Mouse (Mus musculus) left cerebral cortex, adult 2 months (tissue): ENCODE data around the gene Prlr. TPM values are rescaled to one million over a fixed set of nuclear protein-coding genes. Genes with fewer than 3 reads are reported as not detected.

Experiments used
- DNase-seq, 2 experiments: peaks; one replicate each; pipeline ENCODE4 v3.0.0; 2021 to 2022; ENCODE audit warnings: low spot score in 2 of 2, mixed read lengths in 1 of 2; ENCODE audit errors: extremely low spot score in 1 of 2
- H3K27ac ChIP-seq: fragments of 200-600 bp; 2 replicates; pipeline ENCODE4 v1.8.1; 2022
- H3K4me3 ChIP-seq: fragments of 200-600 bp; 2 replicates; pipeline ENCODE4 v1.8.1; 2022
- CTCF ChIP-seq: fragments of 200-600 bp; IDR thresholded peaks from 2 replicates; pipeline ENCODE4 v1.8.1; 2022; ENCODE audit warnings: antibody characterized with exemption, mild to moderate bottlenecking, moderate library complexity
- intact Hi-C: fragments of 180-260 bp; cut with DNase I; formaldehyde crosslinking; loops from one replicate; pipeline ENCODE4 v1.15.1; 2025
- total RNA-seq, 2 experiments: library from RNA; stranded (reverse); gene quantifications; 2 replicates each; pipeline ENCODE4 v1.2.3; 2021

Gene Prlr
- total RNA-seq, 2 experiments from 2014 or later = 2.2 to 2.3 TPM

GRCm38 (mm10) chr15:10283661-10284060 is 106.6 kb downstream of the Prlr start:
- no peak for TF ChIP-seq CTCF
- intact Hi-C loops = no loop called here
- DNase-seq = no peak

GRCm38 (mm10) chr15:10296570-10296969 is 119.5 kb downstream of the Prlr start:
- no peak overlapping the region for H3K4me3 ChIP-seq
- no peak for TF ChIP-seq CTCF
- no peak overlapping the region for H3K27ac ChIP-seq
- intact Hi-C loops = no loop called here
- DNase-seq = no peak

More at GRCm38 (mm10) chr15:10283661-10284060, 106.6 kb downstream of the Prlr start:
- Histone ChIP-seq H3K27ac (no peak overlapping the region), H3K4me3 (no peak overlapping the region)

- Histone ChIP-seq H3K27ac (no peak overlapping the region), H3K4me3 (no peak overlapping the region)
- TF ChIP-seq CTCF = no peak
- no peak for DNase-seq
- intact Hi-C loops = no loop called here
Observed at GRCm38 (mm10) chr15:10298058-10298457, 121.0 kb downstream of the Prlr start.

GRCm38 (mm10) chr15:10299467-10299866 is 122.4 kb downstream of the Prlr start:
- DNase-seq = no peak
- TF ChIP-seq CTCF = no peak
- intact Hi-C loops = no loop called here
- no peak overlapping the region for H3K27ac ChIP-seq
- no peak overlapping the region for H3K4me3 ChIP-seq

- DNase-seq = no peak
Observed at GRCm38 (mm10) chr15:10306461-10306860, 129.4 kb downstream of the Prlr start.

GRCm38 (mm10) chr15:10311826-10312225 is 134.8 kb downstream of the Prlr start:
- DNase-seq = no peak
- Histone ChIP-seq H3K4me3 (no peak overlapping the region), H3K27ac (no peak overlapping the region)
- intact Hi-C loops = no loop called here
- no peak for TF ChIP-seq CTCF

More at GRCm38 (mm10) chr15:10306461-10306860, 129.4 kb downstream of the Prlr start:
- intact Hi-C loops = no loop called here
- H3K4me3 ChIP-seq = no peak overlapping the region
- no peak overlapping the region for H3K27ac ChIP-seq
- no peak for TF ChIP-seq CTCF

GRCm38 (mm10) chr15:10313522-10314455 is 136.8 kb downstream of the Prlr start:
- intact Hi-C loops = loop anchor here (1.0 kb wide), 1 partner anchor 858 kb away; no protein-coding TSS in a partner anchor
- Histone ChIP-seq H3K27ac (no peak overlapping the region), H3K4me3 (no peak overlapping the region)
- TF ChIP-seq CTCF = peak; percentile 75
- DNase-seq = peak; percentile 48 to 58

GRCm38 (mm10) chr15:10325080-10325479 is 148.0 kb downstream of the Prlr start, which contains the start of gene Gm21973:
Gene Gm21973, plus strand, starts transcription at chr15:10325380.
- Histone ChIP-seq H3K27ac (no peak within 1 kb of the TSS), H3K4me3 (no peak within 1 kb of the TSS)
- intact Hi-C loops = no loop called here
- no peak for DNase-seq
- TF ChIP-seq CTCF = no peak

- TF ChIP-seq CTCF = no peak
- no peak overlapping the region for H3K4me3 ChIP-seq
- no peak for DNase-seq
- intact Hi-C loops = no loop called here
- H3K27ac ChIP-seq = no peak overlapping the region
Observed at GRCm38 (mm10) chr15:10330626-10331025, 153.6 kb downstream of the Prlr start.

- DNase-seq = no peak
- no peak for TF ChIP-seq CTCF
- Histone ChIP-seq H3K4me3 (no peak overlapping the region), H3K27ac (no peak overlapping the region)
- intact Hi-C loops = no loop called here
Observed at GRCm38 (mm10) chr15:10332566-10332965, 155.5 kb downstream of the Prlr start.

GRCm38 (mm10) chr15:10338606-10339005 is 161.6 kb downstream of the Prlr start:
- intact Hi-C loops = no loop called here
- no peak for TF ChIP-seq CTCF
- no peak for DNase-seq

GRCm38 (mm10) chr15:10347044-10347443 is 170.0 kb downstream of the Prlr start:
- H3K27ac ChIP-seq = no peak overlapping the region
- no peak overlapping the region for H3K4me3 ChIP-seq
- intact Hi-C loops = no loop called here
- no peak for DNase-seq
- no peak for TF ChIP-seq CTCF

More at GRCm38 (mm10) chr15:10338606-10339005, 161.6 kb downstream of the Prlr start:
- H3K4me3 ChIP-seq = no peak overlapping the region
- H3K27ac ChIP-seq = no peak overlapping the region
